In the genomic region with DNA sequence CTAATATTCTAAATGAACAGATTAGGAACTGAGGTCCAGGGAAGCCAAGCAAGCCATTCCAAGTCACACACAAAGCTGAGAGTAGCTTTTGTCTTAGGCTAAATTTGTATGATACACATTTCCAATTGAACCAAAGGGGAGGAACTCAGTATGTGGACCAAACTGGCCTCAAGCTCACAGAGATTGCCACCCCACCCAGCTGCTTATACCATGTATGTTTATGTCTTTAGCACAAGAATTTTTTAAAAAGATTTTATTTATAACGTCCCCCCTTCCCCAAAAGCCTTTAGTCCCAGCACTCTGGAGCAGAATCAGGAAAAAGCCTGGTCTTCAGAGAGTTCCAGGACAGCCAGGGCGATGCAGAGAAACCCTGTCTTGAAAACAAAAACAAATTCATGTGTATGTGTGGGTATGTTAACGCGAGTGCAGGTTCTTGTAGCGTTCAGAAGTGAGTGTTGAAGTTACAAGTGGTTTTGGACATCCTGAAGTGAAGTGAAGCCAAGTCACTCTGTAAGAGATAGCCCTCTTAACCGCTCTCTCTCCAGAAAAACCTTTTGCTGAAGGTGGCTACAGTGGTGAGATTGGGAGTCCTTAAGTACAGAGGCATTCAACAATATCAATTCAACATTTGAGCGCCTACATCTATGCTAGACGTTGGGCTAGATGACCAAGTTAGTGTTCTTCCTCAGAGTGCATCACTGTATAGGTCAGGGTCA, we compare ENCODE assay signal across 8 mouse cellular contexts. TPM values are rescaled to one million over a fixed set of nuclear protein-coding genes. Genes with fewer than 3 reads are reported as not detected.
DNase-seq lines count a peak whose midpoint lies in the region; ATAC-seq and TF ChIP-seq lines count a peak whose summit lies in the region.

No protein-coding gene starts in this region.

- no peak for TF ChIP-seq POLR2A in embryonic fibroblast, embryonic 13.5 days (IDR thresholded peaks at IDR 0.05; ENCODE audit: low read depth, low read length)

- no peak for TF ChIP-seq CTCF in embryonic fibroblast, embryonic 13.5 days (IDR thresholded peaks at IDR 0.05; ENCODE audit: borderline replicate concordance, insufficient read depth, low read length)

- ATAC-seq in lung, embryonic 16.5 days (ENCODE audit: low read depth) = no peak; the same call in 1 of the 2 replicates
- ATAC-seq in limb, embryonic 12.5 days (ENCODE audit: insufficient number of reproducible peaks, insufficient read depth, low FRiP score, low TSS enrichment, low read depth) = no peak
- no peak; the same call in 1 of the 2 replicates for ATAC-seq in neural tube, embryonic 15.5 days (ENCODE audit: low FRiP score)

- no peaks in the 10 kb centered on the region for H3K27me3 ChIP-seq in lung, embryonic 16.5 days (ENCODE audit: control insufficient read depth, insufficient read depth, low read depth, low read length)
- no peaks in the 10 kb centered on the region for H3K27me3 ChIP-seq in limb, embryonic 12.5 days
- no peaks in the 10 kb centered on the region for H3K27me3 ChIP-seq in neural tube, embryonic 15.5 days (replicated peaks)

- peak overlapping the region; percentile 96 for H3K4me2 ChIP-seq in lung, embryonic 16.5 days (ENCODE audit: low read depth, low read length)
- peak overlapping the region; percentile 78 for H3K4me2 ChIP-seq in limb, embryonic 12.5 days
- peak overlapping the region; percentile 73 for H3K4me2 ChIP-seq in neural tube, embryonic 15.5 days

- DNase-seq in lung, postnatal 14 days = no peak
- no peak for DNase-seq in embryo, embryonic 10 days (ENCODE audit: low spot score)
- no peak for DNase-seq in adrenal gland, adult 2 months
- DNase-seq in layer of hippocampus, adult 8-10 months (ENCODE audit: low spot score in 2 of 2) = no peak

- WGBS in lung, embryonic 16.5 days = 29% methylated on average over 8 of the region's 8 CpGs
- WGBS in limb, embryonic 12.5 days = 42% methylated on average over 8 of the region's 8 CpGs
- 40% methylated on average over 8 of the region's 8 CpGs for WGBS in neural tube, embryonic 15.5 days

- H3K27ac ChIP-seq in lung, embryonic 16.5 days (ENCODE audit: low read length) = no peak overlapping the region
- H3K27ac ChIP-seq in embryonic fibroblast, embryonic 13.5 days (ENCODE audit: insufficient read depth, low read length) = no peak overlapping the region
- peak overlapping the region; percentile 93 for H3K27ac ChIP-seq in limb, embryonic 12.5 days
- H3K27ac ChIP-seq in neural tube, embryonic 15.5 days (replicated peaks) = peak overlapping the region; percentile 98

- peak overlapping the region; percentile 90 for H3K9ac ChIP-seq in lung, embryonic 16.5 days (ENCODE audit: low read length)
- H3K9ac ChIP-seq in limb, embryonic 12.5 days (replicated peaks) = peak overlapping the region; percentile 95
- peak overlapping the region; percentile 97 for H3K9ac ChIP-seq in neural tube, embryonic 15.5 days (replicated peaks)

- no peaks in the 10 kb centered on the region for H3K9me3 ChIP-seq in lung, embryonic 16.5 days (ENCODE audit: control insufficient read depth, low read length)
- no peaks in the 10 kb centered on the region for H3K9me3 ChIP-seq in limb, embryonic 12.5 days
- H3K9me3 ChIP-seq in neural tube, embryonic 15.5 days (replicated peaks) = no peaks in the 10 kb centered on the region

- H3K4me3 ChIP-seq in lung, embryonic 16.5 days (ENCODE audit: low read length) = peak overlapping the region; percentile 80
- H3K4me3 ChIP-seq in embryonic fibroblast, embryonic 13.5 days (ENCODE audit: insufficient read depth, low read length) = peak overlapping the region; percentile 57
- peak overlapping the region; percentile 91 for H3K4me3 ChIP-seq in limb, embryonic 12.5 days (replicated peaks)
- peak overlapping the region; percentile 94 for H3K4me3 ChIP-seq in neural tube, embryonic 15.5 days (replicated peaks)

- H3K36me3 ChIP-seq in lung, embryonic 16.5 days (ENCODE audit: control insufficient read depth, insufficient read depth, low read length) = no peaks in the 10 kb centered on the region
- no peaks in the 10 kb centered on the region for H3K36me3 ChIP-seq in limb, embryonic 12.5 days
- no peaks in the 10 kb centered on the region for H3K36me3 ChIP-seq in neural tube, embryonic 15.5 days

- H3K4me1 ChIP-seq in lung, embryonic 16.5 days (replicated peaks; ENCODE audit: control insufficient read depth, insufficient read depth, low read length) = peaks cover 9% of the 10 kb centered on the region
- H3K4me1 ChIP-seq in embryonic fibroblast, embryonic 13.5 days (ENCODE audit: control insufficient read depth, insufficient read depth, low read length) = no peaks in the 10 kb centered on the region; the same call in 1 of the 2 replicates
- H3K4me1 ChIP-seq in limb, embryonic 12.5 days (replicated peaks) = peaks cover 10% of the 10 kb centered on the region
- peaks cover 20% of the 10 kb centered on the region for H3K4me1 ChIP-seq in neural tube, embryonic 15.5 days

RNA-seq across cellular contexts. Expression of gene Herc1, which starts 0.9 kb away (rescaled TPM):
- polyA plus RNA-seq in lung, embryonic 16.5 days (2015; fragmentation: Nextera tagmentation; extraction: Ambion mirVana) = 18.7 and 18.8 TPM in 2 replicates
- polyA plus RNA-seq in embryonic fibroblast, embryonic 13.5 days (2011; ENCODE audit: insufficient read length, low read depth, missing spikeins) = 28.3 and 34.9 TPM in 2 replicates
- polyA plus RNA-seq in limb, embryonic 12.5 days (2016; fragmentation: Nextera tagmentation; extraction: Ambion mirVana) = 27.4 and 30.3 TPM in 2 replicates
- 36.4 and 42.0 TPM in 2 replicates for polyA plus RNA-seq in neural tube, embryonic 15.5 days (2015; fragmentation: Nextera tagmentation; extraction: Ambion mirVana)
- total RNA-seq in adrenal gland, adult 2 months (2021) = 10 to 100 TPM; 34.5 to 40.6 TPM
- 6.0 and 7.9 TPM in 2 replicates for polyA plus RNA-seq in adrenal gland, adult 2 months (2012; rRNA removed)
- 100 to 1,000 TPM; 102 to 128 (median 112) TPM for total RNA-seq in layer of hippocampus, adult 8-10 months (2022)

Comparison
In these comparisons a context has a peak if more than half of its experiments do, and no peak if none do; other contexts are left out.
1. H3K27ac ChIP-seq: peak in limb, embryonic 12.5 days (single experiment) and neural tube, embryonic 15.5 days (single experiment); none in lung, embryonic 16.5 days (single experiment) and embryonic fibroblast, embryonic 13.5 days (single experiment).
2. Peak in every context shown above with its lines, with median percentiles within 50 percentile points of each other: H3K4me2 ChIP-seq, H3K4me3 ChIP-seq and H3K9ac ChIP-seq.